Mouse (Mus musculus): Measurements from ENCODE around the gene Clmn.

The Clmn gene

GRCm38 (mm10) chr12:104813762-104814161, 51.1 kb downstream of the Clmn start:
- 90% methylated on average over 13 of the region's 13 CpGs for WGBS

GRCm38 (mm10) chr12:104812711-104813110, 52.2 kb downstream of the Clmn start:
- WGBS: 74% methylated on average over 4 of the region's 4 CpGs

DNA sequence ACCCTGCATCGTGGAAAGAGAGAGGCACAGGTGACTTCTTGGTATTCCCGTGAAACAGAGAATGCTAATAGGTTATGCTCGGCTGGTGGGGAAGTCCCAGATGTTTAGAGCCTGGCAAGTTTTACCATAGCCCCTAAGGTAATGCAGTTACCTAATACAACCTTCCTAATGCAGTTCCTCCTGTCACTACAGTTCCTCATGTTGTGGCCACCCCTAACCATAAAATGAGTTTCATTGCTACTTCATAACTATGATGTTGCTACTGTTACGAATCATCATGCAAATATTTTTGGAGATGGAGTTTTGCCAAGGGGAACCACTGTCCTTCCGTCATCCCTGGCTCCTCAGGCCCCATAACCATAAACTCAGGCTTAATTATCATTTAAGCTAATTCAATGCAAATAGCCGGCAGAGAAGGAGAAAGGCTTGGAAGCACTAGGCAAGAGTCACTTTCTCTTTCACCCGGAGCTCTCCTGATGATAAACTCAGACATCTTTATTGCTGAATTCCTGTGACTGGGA, 53.9 kb downstream of the Clmn start:
- 75% methylated on average over 7 of the region's 7 CpGs for WGBS

- WGBS: 80% methylated on average over 17 of the region's 17 CpGs
Observed at GRCm38 (mm10) chr12:104808421-104809067, 56.3 kb downstream of the Clmn start.

- WGBS: 59% methylated on average over 4 of the region's 4 CpGs
Observed at GRCm38 (mm10) chr12:104806680-104807375, 58.0 kb downstream of the Clmn start.

DNA sequence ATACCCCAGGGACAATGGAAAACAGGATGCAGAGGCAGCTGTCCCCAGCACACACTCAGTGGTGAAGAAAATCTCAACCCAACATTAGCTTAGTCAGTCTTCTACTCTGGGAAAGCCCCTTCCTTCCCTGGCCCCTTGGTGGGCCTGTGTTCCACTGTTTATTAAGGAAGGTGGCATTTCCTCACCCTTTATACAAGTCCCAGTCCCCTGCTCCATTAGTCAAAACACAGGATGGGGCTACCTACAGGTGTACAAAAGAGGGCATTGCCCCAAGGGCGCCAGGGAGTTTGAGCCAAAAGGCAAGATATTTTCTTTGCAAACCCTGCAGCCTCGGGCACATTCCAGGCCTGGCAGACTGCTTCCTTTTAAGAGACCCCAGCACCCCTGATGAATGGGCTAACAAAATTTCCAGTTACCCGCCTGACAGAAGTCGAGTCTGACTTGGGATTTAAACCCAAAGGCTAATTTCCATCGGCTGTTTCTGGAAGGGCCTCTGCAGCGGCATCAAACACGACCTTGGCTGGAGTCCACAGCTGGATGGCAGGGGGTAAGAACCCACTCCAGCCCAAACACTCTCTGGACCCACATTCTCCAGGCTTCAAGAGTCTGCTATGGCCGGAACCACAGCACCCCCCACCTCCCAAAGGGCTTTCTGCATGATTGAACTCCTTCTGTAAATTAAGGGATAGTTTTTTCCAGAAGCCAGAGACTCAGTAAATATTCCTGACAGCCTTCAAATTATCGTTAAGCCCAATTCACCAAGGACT, 63.2 kb downstream of the Clmn start:
- WGBS: 56% methylated on average over 9 of the region's 9 CpGs

DNA sequence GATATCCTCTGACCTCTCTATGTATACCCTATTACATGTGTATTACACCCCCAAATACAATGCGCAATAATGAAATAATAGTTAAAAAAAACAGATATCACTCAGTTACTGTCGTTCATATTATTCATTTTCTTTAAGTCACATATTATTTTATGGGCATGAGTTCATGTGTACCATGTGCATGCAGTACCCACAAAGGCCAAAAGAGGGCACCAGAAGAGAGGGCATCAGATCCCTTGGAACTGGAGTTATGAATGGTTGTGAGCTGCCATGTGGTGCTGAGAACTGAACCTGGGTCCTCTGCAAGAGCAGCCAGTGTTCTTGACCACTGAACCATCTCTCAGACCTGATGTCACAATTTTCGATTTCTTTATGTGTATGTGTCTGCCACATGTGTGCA, 65.5 kb downstream of the Clmn start:
- 98% methylated on average over 3 of the region's 3 CpGs for WGBS

GRCm38 (mm10) chr12:104797905-104798304, 67.0 kb downstream of the Clmn start:
- WGBS: 96% methylated on average over 6 of the region's 6 CpGs

- WGBS: 85% methylated on average over 11 of the region's 11 CpGs
Observed at GRCm38 (mm10) chr12:104796635-104797378, 68.1 kb downstream of the Clmn start.

DNA sequence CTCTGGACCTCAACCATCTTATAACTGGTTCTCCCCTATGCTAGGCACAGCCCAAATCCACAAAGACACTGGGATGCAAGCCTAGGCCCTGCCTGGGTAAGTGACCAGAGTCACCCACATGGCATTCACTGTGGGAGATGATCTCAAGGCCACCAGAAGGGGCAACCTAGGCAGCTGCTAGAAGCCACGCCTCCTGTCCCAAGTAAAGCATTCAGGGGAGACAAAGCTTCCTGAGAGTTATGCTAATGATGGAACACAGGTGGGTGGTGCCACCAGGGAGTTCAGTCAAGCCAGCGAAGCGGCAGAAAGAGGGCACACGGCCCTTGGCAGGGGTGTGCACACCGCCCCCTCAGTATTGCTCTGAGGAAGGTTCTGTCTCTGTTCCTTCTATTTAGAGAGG, 69.9 kb downstream of the Clmn start:
- WGBS: 58% methylated on average over 5 of the region's 5 CpGs

DNA sequence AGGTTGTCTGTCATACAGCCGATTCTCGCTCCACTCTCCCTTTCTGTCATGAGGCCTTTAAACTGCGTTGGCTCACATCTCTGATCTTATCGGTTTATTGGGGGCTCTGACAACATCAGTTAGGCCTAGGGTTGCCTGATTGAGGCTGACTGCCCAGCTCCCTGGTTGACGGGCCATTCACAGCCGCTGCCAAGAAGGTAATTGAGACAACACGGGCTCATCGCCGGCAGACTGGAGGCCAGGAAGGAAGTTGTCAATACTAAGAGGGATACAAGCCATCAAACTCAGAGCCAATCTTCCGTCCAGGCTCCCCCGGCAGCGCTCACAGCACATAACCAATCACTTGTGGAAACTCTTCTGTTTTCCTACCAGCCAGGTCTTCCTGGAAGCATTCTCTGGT, 71.4 kb downstream of the Clmn start:
- 72% methylated on average over 12 of the region's 12 CpGs for WGBS

DNA sequence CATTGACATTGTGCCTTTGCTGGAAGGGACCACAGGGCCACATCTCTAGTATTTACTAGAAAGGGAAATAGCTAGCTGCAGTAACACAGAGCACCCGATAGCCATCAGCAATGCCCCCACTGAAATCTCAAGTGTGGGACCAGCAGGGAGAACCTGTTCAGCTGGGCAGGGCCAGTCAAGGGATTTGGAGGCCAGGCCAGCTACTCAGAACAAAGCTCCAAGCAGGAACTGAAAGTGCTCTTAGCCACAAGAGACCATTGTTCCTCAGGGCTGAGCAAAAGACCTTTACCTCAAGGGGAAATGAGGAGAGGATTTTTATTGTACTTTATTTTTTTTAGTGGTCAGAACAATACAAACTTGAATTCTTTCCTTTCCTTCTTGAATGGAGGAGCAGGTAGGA, 87.3 kb downstream of the Clmn start:
- 68% methylated on average over 1 of the region's 1 CpGs for WGBS

- 90% methylated on average over 2 of the region's 2 CpGs for WGBS
Observed at GRCm38 (mm10) chr12:104771941-104772340, 92.9 kb downstream of the Clmn start.

DNA sequence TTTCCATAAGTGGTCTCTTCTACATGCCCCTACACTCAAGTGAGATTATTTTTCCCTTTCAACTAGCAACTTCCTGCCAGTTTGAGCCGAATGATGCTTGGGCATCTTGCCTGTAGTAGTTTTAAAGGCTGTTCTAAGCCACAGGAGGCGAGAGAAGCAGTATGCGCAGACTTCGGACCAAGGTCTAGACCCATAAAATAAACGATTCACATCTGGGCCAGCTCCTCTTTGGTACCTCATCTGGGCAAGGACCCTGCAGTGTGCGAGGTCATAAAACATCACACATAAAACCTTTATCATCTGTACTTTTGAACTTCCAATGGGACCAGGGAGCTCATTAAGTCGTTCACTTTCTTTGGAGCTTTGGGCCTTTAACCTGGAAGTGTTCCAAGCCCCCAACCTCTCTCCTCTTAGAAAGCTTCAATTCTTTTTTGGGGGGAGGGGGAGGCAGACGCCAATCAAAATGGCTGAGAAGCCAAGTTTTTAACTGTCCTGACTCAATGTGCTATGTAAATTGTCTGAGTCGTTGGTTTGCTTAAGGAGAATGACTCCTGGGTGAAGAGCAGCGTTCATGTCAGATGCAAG, 95.6 kb downstream of the Clmn start:
- WGBS: 66% methylated on average over 10 of the region's 10 CpGs

GRCm38 (mm10) chr12:104767183-104767582, 97.7 kb downstream of the Clmn start:
- WGBS: 83% methylated on average over 4 of the region's 4 CpGs

DNA sequence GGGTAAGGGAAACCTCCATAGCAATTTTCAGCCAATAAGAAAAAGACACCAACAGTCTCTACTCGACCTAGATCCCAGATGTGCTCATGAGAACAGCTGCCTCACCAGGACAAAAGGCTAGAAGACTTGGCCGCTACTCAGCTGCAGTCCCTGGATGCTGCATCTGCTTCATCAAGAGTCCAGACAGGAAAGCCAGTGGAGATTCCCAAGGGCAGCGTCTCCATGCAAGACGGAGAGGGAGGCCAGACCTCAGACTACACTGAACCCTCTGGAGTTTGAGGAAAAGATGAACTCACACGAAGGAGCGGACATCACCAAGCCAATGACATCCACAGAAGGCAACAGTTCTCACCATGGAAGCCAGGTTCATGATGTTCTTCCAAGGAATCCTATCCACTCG, 99.1 kb downstream of the Clmn start:
- WGBS: 78% methylated on average over 7 of the region's 7 CpGs

GRCm38 (mm10) chr12:104765116-104765515, 99.8 kb downstream of the Clmn start:
- 89% methylated on average over 5 of the region's 5 CpGs for WGBS

- WGBS: 84% methylated on average over 6 of the region's 6 CpGs
Observed at GRCm38 (mm10) chr12:104763918-104764317, 101.0 kb downstream of the Clmn start.

DNA sequence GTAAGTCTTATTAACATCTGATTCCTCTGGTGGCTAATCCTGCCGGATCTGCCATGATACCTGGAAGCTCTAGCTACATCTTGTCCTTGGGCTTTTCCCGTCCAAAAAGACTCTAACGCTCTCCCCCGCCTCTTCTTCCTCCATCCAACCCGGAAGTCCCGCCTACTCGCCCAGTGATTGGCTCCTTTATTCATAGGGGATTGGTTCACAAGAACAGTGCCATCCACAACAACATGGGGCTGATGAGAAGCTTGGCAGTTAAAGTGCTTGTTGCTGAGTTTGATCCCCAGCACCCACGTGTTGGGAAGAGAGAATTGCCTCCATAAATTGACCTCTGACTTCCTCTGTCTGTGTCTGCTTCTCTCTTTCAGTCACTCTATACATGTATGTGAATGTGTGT, 103.5 kb downstream of the Clmn start:
- WGBS: 86% methylated on average over 8 of the region's 8 CpGs

- WGBS: 89% methylated on average over 7 of the region's 7 CpGs
Observed at GRCm38 (mm10) chr12:104758066-104758465, 106.8 kb downstream of the Clmn start.

DNA sequence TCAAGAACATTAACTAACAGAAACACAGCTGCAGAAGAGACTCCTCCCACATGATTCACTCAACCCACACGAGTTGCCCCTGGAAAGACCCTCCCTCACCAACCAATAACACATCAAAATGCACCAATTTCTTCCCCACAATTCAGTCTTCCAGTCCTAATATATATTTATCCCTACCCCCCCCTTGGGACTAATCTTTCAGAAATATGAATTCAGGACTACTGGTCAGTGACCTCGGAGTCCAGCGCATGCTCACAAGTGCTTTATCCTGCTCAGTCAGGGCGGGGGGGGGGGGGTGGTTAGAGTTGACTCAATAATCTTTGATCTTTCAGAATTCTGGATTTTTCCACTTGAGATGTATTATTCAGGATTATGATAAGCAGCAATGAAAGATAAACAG, 111.2 kb downstream of the Clmn start:
- 64% methylated on average over 4 of the region's 4 CpGs for WGBS
